Mouse (Mus musculus): ENCODE measurements at regions not wholly inside any gene's neighbourhood (a gene's known extent, or its start where the extent isn't known, plus 50 kb on each side); places are given as distances from the start of the nearest gene placed in this dataset.

- no peaks in the 10 kb centered on the region for H3K36me3 ChIP-seq (replicated peaks; ENCODE audit: low read length)
- H3K9me3 ChIP-seq = no peaks in the 10 kb centered on the region; the same call in 1 of the 2 replicates
- H3K4me3 ChIP-seq (replicated peaks) = no peak overlapping the region
- TF ChIP-seq GATA1 (IDR thresholded peaks at IDR 0.05; ENCODE audit: borderline replicate concordance, low read length) (no peak), FLI1 (IDR thresholded peaks at IDR 0.05; ENCODE audit: low read length) (no peak)
- H3K27me3 ChIP-seq (replicated peaks) = peaks cover 3% of the 10 kb centered on the region
- no peaks in the 10 kb centered on the region for H3K4me1 ChIP-seq
These were observed 74.6 kb upstream of the Tent5a start for GRCm38 (mm10) chr9:85401736-85402135.

GRCm38 (mm10) chr9:85400600-85401313 is 73.6 kb upstream of the Tent5a start:
- H3K4me3 ChIP-seq (replicated peaks) = no peak overlapping the region
- no peaks in the 10 kb centered on the region for H3K36me3 ChIP-seq (replicated peaks; ENCODE audit: low read length)
- no peak for TF ChIP-seq FLI1 (IDR thresholded peaks at IDR 0.05; ENCODE audit: low read length)
- no peak for TF ChIP-seq GATA1 (IDR thresholded peaks at IDR 0.05; ENCODE audit: borderline replicate concordance, low read length)
- no peaks in the 10 kb centered on the region; the same call in 1 of the 2 replicates for H3K9me3 ChIP-seq
- no peaks in the 10 kb centered on the region for H3K4me1 ChIP-seq
- H3K27me3 ChIP-seq (replicated peaks) = peaks cover 3% of the 10 kb centered on the region

- no peak overlapping the region for H3K4me3 ChIP-seq (replicated peaks)
- H3K27me3 ChIP-seq (replicated peaks) = no peaks in the 10 kb centered on the region
- H3K4me1 ChIP-seq = peaks cover 7% of the 10 kb centered on the region; the same call in 1 of the 2 replicates
- H3K9me3 ChIP-seq = no peaks in the 10 kb centered on the region
- H3K36me3 ChIP-seq (replicated peaks; ENCODE audit: low read length) = no peaks in the 10 kb centered on the region
- no peak for TF ChIP-seq FLI1 (IDR thresholded peaks at IDR 0.05; ENCODE audit: low read length)
- no peak for TF ChIP-seq GATA1 (IDR thresholded peaks at IDR 0.05; ENCODE audit: borderline replicate concordance, low read length)
These were observed 67.8 kb upstream of the Tent5a start for GRCm38 (mm10) chr9:85394975-85395374.

GRCm38 (mm10) chr9:85391283-85391682 is 64.1 kb upstream of the Tent5a start:
- Histone ChIP-seq H3K36me3 (replicated peaks; ENCODE audit: low read length) (no peaks in the 10 kb centered on the region), H3K4me1 (peaks cover 7% of the 10 kb centered on the region; the same call in 1 of the 2 replicates), H3K27me3 (replicated peaks) (no peaks in the 10 kb centered on the region), H3K9me3 (no peaks in the 10 kb centered on the region), H3K4me3 (replicated peaks) (no peak overlapping the region)
- TF ChIP-seq GATA1 (IDR thresholded peaks at IDR 0.05; ENCODE audit: borderline replicate concordance, low read length) (no peak), FLI1 (IDR thresholded peaks at IDR 0.05; ENCODE audit: low read length) (no peak)

GRCm38 (mm10) chr9:85388775-85389393 is 61.7 kb upstream of the Tent5a start:
- TF ChIP-seq GATA1 (IDR thresholded peaks at IDR 0.05; ENCODE audit: borderline replicate concordance, low read length) (no peak), FLI1 (IDR thresholded peaks at IDR 0.05; ENCODE audit: low read length) (no peak)
- H3K27me3 ChIP-seq (replicated peaks) = no peaks in the 10 kb centered on the region
- H3K4me1 ChIP-seq = peaks cover 7% of the 10 kb centered on the region; the same call in 1 of the 2 replicates
- no peaks in the 10 kb centered on the region for H3K36me3 ChIP-seq (replicated peaks; ENCODE audit: low read length)
- no peak overlapping the region for H3K4me3 ChIP-seq (replicated peaks)
- H3K9me3 ChIP-seq = no peaks in the 10 kb centered on the region

GRCm38 (mm10) chr9:85382413-85382812 is 55.3 kb upstream of the Tent5a start:
- Histone ChIP-seq H3K27me3 (replicated peaks) (no peaks in the 10 kb centered on the region), H3K9me3 (no peaks in the 10 kb centered on the region), H3K36me3 (replicated peaks; ENCODE audit: low read length) (no peaks in the 10 kb centered on the region), H3K4me3 (replicated peaks) (no peak overlapping the region), H3K4me1 (no peaks in the 10 kb centered on the region)
- TF ChIP-seq FLI1 (IDR thresholded peaks at IDR 0.05; ENCODE audit: low read length) (no peak), GATA1 (IDR thresholded peaks at IDR 0.05; ENCODE audit: borderline replicate concordance, low read length) (no peak)

GRCm38 (mm10) chr9:85380756-85381155 is 53.6 kb upstream of the Tent5a start:
- Histone ChIP-seq H3K36me3 (replicated peaks; ENCODE audit: low read length) (no peaks in the 10 kb centered on the region), H3K4me3 (replicated peaks) (no peak overlapping the region)

GRCm38 (mm10) chr9:85379135-85379534 is 52.0 kb upstream of the Tent5a start:
- H3K4me1 ChIP-seq = 0 out of 2 replicates have a peak, but pooled peaks cover 3% of the 10 kb centered on the region
- no peaks in the 10 kb centered on the region for H3K36me3 ChIP-seq (replicated peaks; ENCODE audit: low read length)
- TF ChIP-seq FLI1 (IDR thresholded peaks at IDR 0.05; ENCODE audit: low read length) (no peak), GATA1 (IDR thresholded peaks at IDR 0.05; ENCODE audit: borderline replicate concordance, low read length) (no peak)

More at GRCm38 (mm10) chr9:85380756-85381155, 53.6 kb upstream of the Tent5a start:
- no peaks in the 10 kb centered on the region for H3K9me3 ChIP-seq
- no peaks in the 10 kb centered on the region for H3K4me1 ChIP-seq
- H3K27me3 ChIP-seq (replicated peaks) = no peaks in the 10 kb centered on the region
- TF ChIP-seq FLI1 (IDR thresholded peaks at IDR 0.05; ENCODE audit: low read length) = no peak
- no peak for TF ChIP-seq GATA1 (IDR thresholded peaks at IDR 0.05; ENCODE audit: borderline replicate concordance, low read length)

More at GRCm38 (mm10) chr9:85379135-85379534, 52.0 kb upstream of the Tent5a start:
- Histone ChIP-seq H3K9me3 (no peaks in the 10 kb centered on the region), H3K4me3 (replicated peaks) (no peak overlapping the region), H3K27me3 (replicated peaks) (no peaks in the 10 kb centered on the region)

All from megakaryocyte, embryonic 14.5 days (primary cell).